Mouse (Mus musculus): Measurements from ENCODE around the gene Gm266. TPM values are rescaled to one million over a fixed set of nuclear protein-coding genes. Genes with fewer than 3 reads are reported as not detected.
"Not testable (repeated sequence)": the region's sequence is repeated elsewhere in the genome, so short reads cannot be mapped to it uniquely, and the experiment has no call there.

Gene Gm266
- polyA plus RNA-seq, 1 experiment from 2014 or later: 0.99 TPM

GRCm38 (mm10) chr12:111518391-111518790 lies 32.8 kb upstream of the Gm266 start:
- ATAC-seq (no peak), DNase-seq (ENCODE audit: low spot score) (no peak)
- H3K27ac ChIP-seq (ENCODE audit: low read depth, low read length): no peak overlapping the region
- H3K9me3 ChIP-seq (replicated peaks; ENCODE audit: control insufficient read depth, low read length): no peaks in the 10 kb centered on the region
- no peak overlapping the region for H3K9ac ChIP-seq (ENCODE audit: low read length)
- no peaks in the 10 kb centered on the region for H3K4me1 ChIP-seq (ENCODE audit: control insufficient read depth, insufficient read depth, low read length)
- no peaks in the 10 kb centered on the region for H3K36me3 ChIP-seq (ENCODE audit: control insufficient read depth, insufficient read depth, low read length)
- H3K4me3 ChIP-seq (ENCODE audit: low read depth, low read length): no peak overlapping the region
- 95% methylated on average over 9 of the region's 9 CpGs for WGBS
- no peaks in the 10 kb centered on the region for H3K27me3 ChIP-seq (replicated peaks; ENCODE audit: control insufficient read depth, insufficient read depth, low read length)
- no peak overlapping the region for H3K4me2 ChIP-seq (ENCODE audit: low read length)

GRCm38 (mm10) chr12:111517901-111518300 lies 32.3 kb upstream of the Gm266 start:
- ATAC-seq (no peak), DNase-seq (ENCODE audit: low spot score) (no peak)
- Histone ChIP-seq H3K4me1 (ENCODE audit: control insufficient read depth, insufficient read depth, low read length) (no peaks in the 10 kb centered on the region), H3K4me2 (ENCODE audit: low read length) (no peak overlapping the region), H3K4me3 (ENCODE audit: low read depth, low read length) (no peak overlapping the region), H3K9ac (ENCODE audit: low read length) (no peak overlapping the region), H3K9me3 (replicated peaks; ENCODE audit: control insufficient read depth, low read length) (no peaks in the 10 kb centered on the region), H3K27ac (ENCODE audit: low read depth, low read length) (no peak overlapping the region), H3K27me3 (replicated peaks; ENCODE audit: control insufficient read depth, insufficient read depth, low read length) (no peaks in the 10 kb centered on the region), H3K36me3 (ENCODE audit: control insufficient read depth, insufficient read depth, low read length) (no peaks in the 10 kb centered on the region)
- WGBS: 69% methylated on average over 4 of the region's 4 CpGs

- Histone ChIP-seq H3K36me3 (ENCODE audit: control insufficient read depth, insufficient read depth, low read length) (no peaks in the 10 kb centered on the region), H3K27ac (ENCODE audit: low read depth, low read length) (no peak overlapping the region), H3K9me3 (replicated peaks; ENCODE audit: control insufficient read depth, low read length) (no peaks in the 10 kb centered on the region), H3K4me3 (ENCODE audit: low read depth, low read length) (no peak overlapping the region), H3K9ac (ENCODE audit: low read length) (no peak overlapping the region), H3K4me1 (ENCODE audit: control insufficient read depth, insufficient read depth, low read length) (no peaks in the 10 kb centered on the region), H3K4me2 (ENCODE audit: low read length) (no peak overlapping the region), H3K27me3 (replicated peaks; ENCODE audit: control insufficient read depth, insufficient read depth, low read length) (no peaks in the 10 kb centered on the region)
- 88% methylated on average over 6 of the region's 6 CpGs for WGBS
- ATAC-seq: no peak
- no peak for DNase-seq (ENCODE audit: low spot score)
Observed at GRCm38 (mm10) chr12:111516826-111517225, 31.2 kb upstream of the Gm266 start.

- Histone ChIP-seq H3K36me3 (ENCODE audit: control insufficient read depth, insufficient read depth, low read length) (no peaks in the 10 kb centered on the region), H3K9me3 (replicated peaks; ENCODE audit: control insufficient read depth, low read length) (no peaks in the 10 kb centered on the region), H3K4me3 (ENCODE audit: low read depth, low read length) (no peak overlapping the region), H3K4me1 (ENCODE audit: control insufficient read depth, insufficient read depth, low read length) (no peaks in the 10 kb centered on the region), H3K27ac (ENCODE audit: low read depth, low read length) (no peak overlapping the region), H3K4me2 (ENCODE audit: low read length) (no peak overlapping the region), H3K9ac (ENCODE audit: low read length) (no peak overlapping the region), H3K27me3 (replicated peaks; ENCODE audit: control insufficient read depth, insufficient read depth, low read length) (no peaks in the 10 kb centered on the region)
- WGBS: 89% methylated on average over 5 of the region's 5 CpGs
- DNase-seq (ENCODE audit: low spot score): no peak
- no peak for ATAC-seq
Observed at GRCm38 (mm10) chr12:111515920-111516319, 30.3 kb upstream of the Gm266 start.

- H3K9me3 ChIP-seq (replicated peaks; ENCODE audit: control insufficient read depth, low read length): no peaks in the 10 kb centered on the region
- ATAC-seq: no peak
- H3K36me3 ChIP-seq (ENCODE audit: control insufficient read depth, insufficient read depth, low read length): no peaks in the 10 kb centered on the region
- no peaks in the 10 kb centered on the region for H3K27me3 ChIP-seq (replicated peaks; ENCODE audit: control insufficient read depth, insufficient read depth, low read length)
- no peak overlapping the region for H3K9ac ChIP-seq (ENCODE audit: low read length)
- WGBS: 91% methylated on average over 7 of the region's 7 CpGs
- no peak for DNase-seq (ENCODE audit: low spot score)
- no peak overlapping the region for H3K4me3 ChIP-seq (ENCODE audit: low read depth, low read length)
- H3K27ac ChIP-seq (ENCODE audit: low read depth, low read length): no peak overlapping the region
- H3K4me2 ChIP-seq (ENCODE audit: low read length): no peak overlapping the region
- H3K4me1 ChIP-seq (ENCODE audit: control insufficient read depth, insufficient read depth, low read length): no peaks in the 10 kb centered on the region
Observed at GRCm38 (mm10) chr12:111514874-111515649, 29.4 kb upstream of the Gm266 start.

GRCm38 (mm10) chr12:111514231-111514792 lies 28.7 kb upstream of the Gm266 start:
- ATAC-seq (no peak), DNase-seq (ENCODE audit: low spot score) (no peak)
- Histone ChIP-seq H3K4me1 (ENCODE audit: control insufficient read depth, insufficient read depth, low read length) (no peaks in the 10 kb centered on the region), H3K4me3 (ENCODE audit: low read depth, low read length) (no peak overlapping the region), H3K4me2 (ENCODE audit: low read length) (no peak overlapping the region), H3K36me3 (ENCODE audit: control insufficient read depth, insufficient read depth, low read length) (no peaks in the 10 kb centered on the region), H3K27ac (ENCODE audit: low read depth, low read length) (no peak overlapping the region), H3K9me3 (replicated peaks; ENCODE audit: control insufficient read depth, low read length) (no peaks in the 10 kb centered on the region), H3K9ac (ENCODE audit: low read length) (no peak overlapping the region), H3K27me3 (replicated peaks; ENCODE audit: control insufficient read depth, insufficient read depth, low read length) (no peaks in the 10 kb centered on the region)
- WGBS: 78% methylated on average over 7 of the region's 7 CpGs

- no peak overlapping the region for H3K27ac ChIP-seq (ENCODE audit: low read depth, low read length)
- peak; percentile 15 for DNase-seq (ENCODE audit: low spot score)
- no peaks in the 10 kb centered on the region for H3K36me3 ChIP-seq (ENCODE audit: control insufficient read depth, insufficient read depth, low read length)
- H3K27me3 ChIP-seq (replicated peaks; ENCODE audit: control insufficient read depth, insufficient read depth, low read length): no peaks in the 10 kb centered on the region
- 72% methylated on average over 5 of the region's 5 CpGs for WGBS
- H3K9me3 ChIP-seq (replicated peaks; ENCODE audit: control insufficient read depth, low read length): no peaks in the 10 kb centered on the region
- no peaks in the 10 kb centered on the region for H3K4me1 ChIP-seq (ENCODE audit: control insufficient read depth, insufficient read depth, low read length)
- ATAC-seq: no peak
- no peak overlapping the region for H3K4me2 ChIP-seq (ENCODE audit: low read length)
- H3K9ac ChIP-seq (ENCODE audit: low read length): no peak overlapping the region
- H3K4me3 ChIP-seq (ENCODE audit: low read depth, low read length): no peak overlapping the region
Observed at GRCm38 (mm10) chr12:111513673-111514072, 28.1 kb upstream of the Gm266 start.

GRCm38 (mm10) chr12:111512572-111513063 lies 27.0 kb upstream of the Gm266 start:
- Histone ChIP-seq H3K9ac (ENCODE audit: low read length) (no peak overlapping the region), H3K27ac (ENCODE audit: low read depth, low read length) (no peak overlapping the region), H3K4me3 (ENCODE audit: low read depth, low read length) (no peak overlapping the region), H3K4me2 (ENCODE audit: low read length) (no peak overlapping the region), H3K27me3 (replicated peaks; ENCODE audit: control insufficient read depth, insufficient read depth, low read length) (no peaks in the 10 kb centered on the region), H3K9me3 (replicated peaks; ENCODE audit: control insufficient read depth, low read length) (no peaks in the 10 kb centered on the region), H3K36me3 (ENCODE audit: control insufficient read depth, insufficient read depth, low read length) (no peaks in the 10 kb centered on the region), H3K4me1 (ENCODE audit: control insufficient read depth, insufficient read depth, low read length) (no peaks in the 10 kb centered on the region)
- DNase-seq (ENCODE audit: low spot score): no peak
- WGBS: 90% methylated on average over 12 of the region's 12 CpGs
- no peak for ATAC-seq

GRCm38 (mm10) chr12:111508438-111508837 lies 22.8 kb upstream of the Gm266 start:
- not testable (repeated sequence) for H3K4me3 ChIP-seq (ENCODE audit: low read depth, low read length); H3K27me3 ChIP-seq (replicated peaks; ENCODE audit: control insufficient read depth, insufficient read depth, low read length); H3K9me3 ChIP-seq (replicated peaks; ENCODE audit: control insufficient read depth, low read length); H3K4me1 ChIP-seq (ENCODE audit: control insufficient read depth, insufficient read depth, low read length); H3K36me3 ChIP-seq (ENCODE audit: control insufficient read depth, insufficient read depth, low read length); DNase-seq (ENCODE audit: low spot score); H3K9ac ChIP-seq (ENCODE audit: low read length); ATAC-seq; H3K4me2 ChIP-seq (ENCODE audit: low read length); H3K27ac ChIP-seq (ENCODE audit: low read depth, low read length)
- 69% methylated on average over 3 of the region's 3 CpGs for WGBS
